Mouse (Mus musculus): Measurements from ENCODE around the gene AU018091.

DNA sequence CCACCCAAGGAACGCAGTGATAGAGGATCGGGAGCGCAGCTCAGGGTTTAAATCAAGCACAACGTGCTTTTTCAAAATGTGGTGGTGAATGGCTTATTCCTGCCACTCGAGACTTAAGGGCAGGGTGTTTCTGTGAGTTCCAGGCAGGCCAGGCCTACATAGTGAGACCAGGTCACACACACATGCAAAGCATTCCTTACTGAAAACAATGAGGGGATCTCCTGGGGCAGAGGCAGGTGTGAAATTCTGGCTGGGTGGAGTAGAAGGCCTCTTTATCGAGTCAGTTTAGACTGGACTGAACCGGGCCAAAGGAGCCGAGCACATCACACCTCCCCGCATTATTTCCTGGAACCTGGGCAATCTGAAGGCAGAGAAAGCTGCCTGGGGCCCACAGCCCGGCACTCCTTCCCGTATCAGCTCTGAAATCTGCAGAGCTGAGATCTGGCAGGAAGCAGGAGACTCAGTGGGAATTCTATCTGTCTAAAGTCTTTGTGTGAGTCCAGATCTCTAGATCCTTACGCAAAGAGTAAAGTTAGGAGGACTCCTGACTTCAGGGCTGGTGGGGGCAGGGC, 32.2 kb upstream of the AU018091 start:
- TF ChIP-seq CTCF (conservative IDR thresholded peaks at IDR 0.05; ENCODE audit: low read length): no peak
- TF ChIP-seq NANOG (IDR thresholded peaks at IDR 0.05; ENCODE audit: borderline replicate concordance, low read length): peak; percentile 25; the same call in 1 of the 2 replicates
- no peak for TF ChIP-seq POU5F1 (IDR thresholded peaks at IDR 0.05; ENCODE audit: borderline replicate concordance, low read length)
